ENCODE assay signal across 11 mouse cellular contexts in genomic region chr6:122602992-122603322, GRCm38 (mm10). TPM values are rescaled to one million over a fixed set of nuclear protein-coding genes. Genes with fewer than 3 reads are reported as not detected.
DNase-seq lines count a peak whose midpoint lies in the region; ATAC-seq and TF ChIP-seq lines count a peak whose summit lies in the region.
"Had no signal": no experiment of that assay in that cellular context is flagged by ENCODE, and none has a peak within 500 bp of the region (broad histone marks: within the 10 kb centered on the region; RNA-seq: fewer than 3 reads in every experiment).

No protein-coding gene starts in this region.

- no peak overlapping the region for H3K9ac ChIP-seq in hindbrain, embryonic 11.5 days (ENCODE audit: low read depth, low read length)
- H3K9ac ChIP-seq in MEL (ENCODE audit: control insufficient read depth, low read depth, low read length, poor library complexity, severe bottlenecking) = peak overlapping the region; percentile 86
- no peak overlapping the region for H3K9ac ChIP-seq in hindbrain, postnatal 0 days (replicated peaks; ENCODE audit: low read length)
- 0 out of 2 replicates have a peak overlapping the region, but pooled peaks have one; percentile 55 for H3K9ac ChIP-seq in midbrain, embryonic 13.5 days (replicated peaks)

- TF ChIP-seq RAD21 in MEL (IDR thresholded peaks at IDR 0.05; ENCODE audit: low read depth, low read length) = no peak

- H3K4me1 ChIP-seq in hindbrain, embryonic 10.5 days (replicated peaks) = 0 out of 2 replicates have a peak, but pooled peaks cover 8% of the 10 kb centered on the region
- H3K4me1 ChIP-seq in hindbrain, embryonic 11.5 days (replicated peaks; ENCODE audit: control insufficient read depth, insufficient read depth, low read length) = no peaks in the 10 kb centered on the region
- H3K4me1 ChIP-seq in MEL (ENCODE audit: control insufficient read depth in 1 of 2, insufficient read depth in 2 of 2, low read length in 2 of 2) = peaks cover 5 to 13% of the 10 kb centered on the region in 2 experiments
- no peaks in the 10 kb centered on the region for H3K4me1 ChIP-seq in hindbrain, postnatal 0 days (ENCODE audit: insufficient read depth, low read length)
- peaks cover 5% of the 10 kb centered on the region; the same call in 1 of the 2 replicates for H3K4me1 ChIP-seq in midbrain, embryonic 13.5 days (replicated peaks)

- H3K27me3 ChIP-seq in hindbrain, embryonic 10.5 days (ENCODE audit: insufficient read depth, poor library complexity, severe bottlenecking) = no peaks in the 10 kb centered on the region
- no peaks in the 10 kb centered on the region for H3K27me3 ChIP-seq in hindbrain, embryonic 11.5 days (ENCODE audit: control insufficient read depth, insufficient read depth, low read length)
- no peaks in the 10 kb centered on the region for H3K27me3 ChIP-seq in MEL (ENCODE audit: control insufficient read depth in 1 of 2, insufficient read depth in 2 of 2, low read length in 2 of 2)
- no peaks in the 10 kb centered on the region for H3K27me3 ChIP-seq in hindbrain, postnatal 0 days (ENCODE audit: insufficient read depth, low read length)
- no peaks in the 10 kb centered on the region for H3K27me3 ChIP-seq in midbrain, embryonic 13.5 days
- H3K27me3 ChIP-seq: Patski had no signal

- H3K4me2 ChIP-seq in hindbrain, embryonic 11.5 days (replicated peaks; ENCODE audit: low read depth, low read length) = no peak overlapping the region
- peak overlapping the region; percentile 71 for H3K4me2 ChIP-seq in hindbrain, postnatal 0 days (ENCODE audit: low read depth, low read length)
- H3K4me2 ChIP-seq in midbrain, embryonic 13.5 days (replicated peaks) = peak overlapping the region; percentile 62

- TF ChIP-seq POLR2A in MEL (IDR thresholded peaks at IDR 0.05; ENCODE audit: control insufficient read depth in 1 of 2, insufficient read depth in 1 of 2, low read depth in 1 of 2, low read length in 2 of 2, poor library complexity in 1 of 2) = no peak

- H3K27ac ChIP-seq in hindbrain, embryonic 10.5 days = no peak overlapping the region
- no peak overlapping the region for H3K27ac ChIP-seq in hindbrain, embryonic 11.5 days (ENCODE audit: low read depth, low read length)
- H3K27ac ChIP-seq in MEL (ENCODE audit: control insufficient read depth, low read depth, low read length) = peak overlapping the region; percentile 87
- H3K27ac ChIP-seq in hindbrain, postnatal 0 days = no peak overlapping the region; the same call in 1 of the 2 replicates
- no peak overlapping the region for H3K27ac ChIP-seq in midbrain, embryonic 13.5 days

- no peaks in the 10 kb centered on the region for H3K9me3 ChIP-seq in hindbrain, embryonic 10.5 days
- no peaks in the 10 kb centered on the region for H3K9me3 ChIP-seq in hindbrain, embryonic 11.5 days (ENCODE audit: control insufficient read depth, low read length)
- no peaks in the 10 kb centered on the region for H3K9me3 ChIP-seq in MEL (replicated peaks; ENCODE audit: insufficient read depth, low read length)
- no peaks in the 10 kb centered on the region for H3K9me3 ChIP-seq in hindbrain, postnatal 0 days (ENCODE audit: low read length)
- H3K9me3 ChIP-seq in midbrain, embryonic 13.5 days = no peaks in the 10 kb centered on the region

- TF ChIP-seq EP300 in MEL (IDR thresholded peaks at IDR 0.05; ENCODE audit: low read depth in 1 of 2, low read length in 2 of 2) = no peak

- H3K4me3 ChIP-seq in hindbrain, embryonic 10.5 days = peak overlapping the region; percentile 56; the same call in 1 of the 2 replicates
- H3K4me3 ChIP-seq in hindbrain, embryonic 11.5 days (ENCODE audit: low read depth, low read length) = no peak overlapping the region
- H3K4me3 ChIP-seq in MEL (ENCODE audit: control insufficient read depth in 1 of 2, insufficient read depth in 1 of 2, low read depth in 2 of 2, low read length in 2 of 2) = peak overlapping the region; percentile 70 to 94; a peak in 3 of 4 replicates
- H3K4me3 ChIP-seq in hindbrain, postnatal 0 days (ENCODE audit: low read length) = peak overlapping the region; percentile 45; the same call in 1 of the 2 replicates
- no peak overlapping the region for H3K4me3 ChIP-seq in midbrain, embryonic 13.5 days (replicated peaks)

- ATAC-seq in hindbrain, embryonic 11.5 days (ENCODE audit: low FRiP score) = no peak
- ATAC-seq in hindbrain, postnatal 0 days = no peak
- ATAC-seq in midbrain, embryonic 13.5 days = no peak

- peaks cover 12% of the 10 kb centered on the region for H3K79me2 ChIP-seq in MEL (ENCODE audit: control insufficient read depth, insufficient read depth, low read length, poor library complexity)

- 47% methylated on average over 1 of the region's 1 CpGs for whole genome bisulfite sequencing in hindbrain, embryonic 10.5 days
- WGBS in hindbrain, embryonic 11.5 days = 54% methylated on average over 1 of the region's 1 CpGs
- WGBS in hindbrain, postnatal 0 days = 37% methylated on average over 1 of the region's 1 CpGs
- 61% methylated on average over 1 of the region's 1 CpGs for WGBS in midbrain, embryonic 13.5 days

- TF ChIP-seq CTCF in MEL (IDR thresholded peaks at IDR 0.05 in 2 of 3, conservative IDR thresholded peaks at IDR 0.05 in 1 of 3; ENCODE audit: control insufficient read depth in 1 of 3, insufficient read depth in 1 of 3, low read depth in 2 of 3, low read length in 3 of 3, poor library complexity in 1 of 3, severe bottlenecking in 1 of 3) = no peak
- no peak for TF ChIP-seq CTCF in hindbrain, postnatal 0 days (IDR thresholded peaks at IDR 0.05; ENCODE audit: low read depth)

- no peaks in the 10 kb centered on the region for H3K36me3 ChIP-seq in hindbrain, embryonic 10.5 days
- no peaks in the 10 kb centered on the region for H3K36me3 ChIP-seq in hindbrain, embryonic 11.5 days (ENCODE audit: control insufficient read depth, insufficient read depth, low read length)
- peaks cover 0 to 17% of the 10 kb centered on the region in 2 experiments; a peak in 3 of 4 replicates for H3K36me3 ChIP-seq in MEL (ENCODE audit: control insufficient read depth in 1 of 2, insufficient read depth in 2 of 2, low read length in 2 of 2)
- no peaks in the 10 kb centered on the region for H3K36me3 ChIP-seq in hindbrain, postnatal 0 days (ENCODE audit: insufficient read depth, low read length)
- H3K36me3 ChIP-seq in midbrain, embryonic 13.5 days = no peaks in the 10 kb centered on the region

- no peak for DNase-seq in hindbrain, embryonic 10.5 days (ENCODE audit: low spot score)
- DNase-seq in hindbrain, embryonic 11.5 days (ENCODE audit: low spot score) = no peak
- no peak for DNase-seq in MEL (ENCODE audit: low read depth, low spot score)
- no peak for DNase-seq in hindbrain, postnatal 0 days (ENCODE audit: low spot score)
- DNase-seq in left cerebral cortex, adult 18-20 months (ENCODE audit: low spot score in 2 of 2) = no peak
- no peak for DNase-seq in thymus, postnatal 25 days
- no peak for DNase-seq in gastrocnemius, postnatal 4 days (ENCODE audit: low spot score in 2 of 2)

RNA-seq across cellular contexts. Expression of gene Apobec1, which starts 0.7 kb away (rescaled TPM):
- 1.1 and 2.1 TPM in 2 replicates for polyA plus RNA-seq in hindbrain, embryonic 10.5 days (2016; fragmentation: Nextera tagmentation; extraction: Ambion mirVana)
- 1.7 and 2.1 TPM in 2 replicates for polyA plus RNA-seq in hindbrain, embryonic 11.5 days (2014; fragmentation: Nextera tagmentation; extraction: Ambion mirVana)
- total RNA-seq in MEL (2012; rRNA removed) = 4.5 and 4.9 TPM in 2 replicates
- 1 to 10 TPM in 1 of 2 experiments, not detected in 1; 5.8 TPM for polyA plus RNA-seq in MEL (2012; ENCODE audit: insufficient read depth in 1 of 2, insufficient read length in 2 of 2, low read depth in 1 of 2, low replicate concordance in 2 of 2, missing spikeins in 1 of 2)
- total RNA-seq in hindbrain, postnatal 0 days (2014; rRNA removed) = 2.9 and 7.6 TPM in 2 replicates
- 1.6 and 2.1 TPM in 2 replicates for polyA plus RNA-seq in hindbrain, postnatal 0 days (2015; fragmentation: Nextera tagmentation; extraction: Ambion mirVana)
- polyA plus RNA-seq in midbrain, embryonic 13.5 days (2015; fragmentation: Nextera tagmentation; extraction: Ambion mirVana) = 1.9 and 2.9 TPM in 2 replicates
- total RNA-seq in left cerebral cortex, adult 18-20 months (2021) = 1 to 10 TPM; 1.2 to 1.7 TPM
- 1 to 10 TPM; 3.1 to 4.6 TPM for total RNA-seq in gastrocnemius, postnatal 4 days (2021)

RNA-seq across cellular contexts. Expression of gene Gdf3, which starts 6.9 kb away (rescaled TPM):
- polyA plus RNA-seq in hindbrain, embryonic 10.5 days (2016; fragmentation: Nextera tagmentation; extraction: Ambion mirVana) = 0.24 TPM in 1 of 2 replicates, not detected in the other
- polyA plus RNA-seq in hindbrain, embryonic 11.5 days (2014; fragmentation: Nextera tagmentation; extraction: Ambion mirVana) = 0.25 TPM in 1 of 2 replicates, not detected in the other
- 39.6 and 42.8 TPM in 2 replicates for total RNA-seq in MEL (2012; rRNA removed)
- 10 to 100 TPM in 1 of 2 experiments, not detected in 1; 50.2 TPM for polyA plus RNA-seq in MEL (2012; ENCODE audit: insufficient read depth in 1 of 2, insufficient read length in 2 of 2, low read depth in 1 of 2, low replicate concordance in 2 of 2, missing spikeins in 1 of 2)
- 1.1 and 1.6 TPM in 2 replicates for total RNA-seq in hindbrain, postnatal 0 days (2014; rRNA removed)
- polyA plus RNA-seq in hindbrain, postnatal 0 days (2015; fragmentation: Nextera tagmentation; extraction: Ambion mirVana) = 0.19 and 0.29 TPM in 2 replicates
- polyA plus RNA-seq in midbrain, embryonic 13.5 days (2015; fragmentation: Nextera tagmentation; extraction: Ambion mirVana) = 0.12 TPM in 1 of 2 replicates, not detected in the other
- total RNA-seq in left cerebral cortex, adult 18-20 months (2021) = not detected
- not detected for total RNA-seq in gastrocnemius, postnatal 4 days (2021)
- polyA plus RNA-seq: Patski had no signal

RNA-seq across cellular contexts. Expression of gene Dppa3, which starts 23.3 kb away (rescaled TPM):
- not detected in 2 replicates for polyA plus RNA-seq in hindbrain, embryonic 10.5 days (2016; fragmentation: Nextera tagmentation; extraction: Ambion mirVana)
- polyA plus RNA-seq in hindbrain, embryonic 11.5 days (2014; fragmentation: Nextera tagmentation; extraction: Ambion mirVana) = not detected in 2 replicates
- total RNA-seq in MEL (2012; rRNA removed) = not detected in 2 replicates
- polyA plus RNA-seq in MEL (2012; ENCODE audit: insufficient read depth in 1 of 2, insufficient read length in 2 of 2, low read depth in 1 of 2, low replicate concordance in 2 of 2, missing spikeins in 1 of 2) = not detected
- not detected in 2 replicates for total RNA-seq in hindbrain, postnatal 0 days (2014; rRNA removed)
- polyA plus RNA-seq in hindbrain, postnatal 0 days (2015; fragmentation: Nextera tagmentation; extraction: Ambion mirVana) = not detected in 2 replicates
- polyA plus RNA-seq in midbrain, embryonic 13.5 days (2015; fragmentation: Nextera tagmentation; extraction: Ambion mirVana) = not detected in 2 replicates
- not detected for total RNA-seq in left cerebral cortex, adult 18-20 months (2021)
- not detected for total RNA-seq in gastrocnemius, postnatal 4 days (2021)
- total RNA-seq: hematopoietic stem cell, adult 5-6 weeks had no signal
- polyA plus RNA-seq: Patski had no signal

RNA-seq across cellular contexts. Expression of gene Aicda, which starts 49.4 kb away (rescaled TPM):
- polyA plus RNA-seq in hindbrain, embryonic 10.5 days (2016; fragmentation: Nextera tagmentation; extraction: Ambion mirVana) = not detected in 2 replicates
- 0.11 TPM in 1 of 2 replicates, not detected in the other for polyA plus RNA-seq in hindbrain, embryonic 11.5 days (2014; fragmentation: Nextera tagmentation; extraction: Ambion mirVana)
- 0.13 TPM in 1 of 2 replicates, not detected in the other for total RNA-seq in MEL (2012; rRNA removed)
- under 1 TPM in 1 of 2 experiments, not detected in 1; 0.03 TPM for polyA plus RNA-seq in MEL (2012; ENCODE audit: insufficient read depth in 1 of 2, insufficient read length in 2 of 2, low read depth in 1 of 2, low replicate concordance in 2 of 2, missing spikeins in 1 of 2)
- 1.9 TPM in 1 of 2 replicates, not detected in the other for total RNA-seq in hindbrain, postnatal 0 days (2014; rRNA removed)
- polyA plus RNA-seq in hindbrain, postnatal 0 days (2015; fragmentation: Nextera tagmentation; extraction: Ambion mirVana) = 0.38 and 0.67 TPM in 2 replicates
- 0.34 and 0.47 TPM in 2 replicates for polyA plus RNA-seq in midbrain, embryonic 13.5 days (2015; fragmentation: Nextera tagmentation; extraction: Ambion mirVana)
- total RNA-seq in left cerebral cortex, adult 18-20 months (2021) = not detected
- not detected for total RNA-seq in gastrocnemius, postnatal 4 days (2021)
- total RNA-seq: hematopoietic stem cell, adult 5-6 weeks had no signal
- polyA plus RNA-seq: Patski; testis, adult 2 months had no signal

Comparison
In these comparisons a context has a peak if more than half of its experiments do, and no peak if none do; other contexts are left out.
1. H3K4me3 ChIP-seq: peak in hindbrain, embryonic 10.5 days (single experiment), MEL (2 of 2) and hindbrain, postnatal 0 days (single experiment); none in hindbrain, embryonic 11.5 days (single experiment) and midbrain, embryonic 13.5 days (single experiment).
2. H3K9ac ChIP-seq: peak in MEL (single experiment) and midbrain, embryonic 13.5 days (single experiment); none in hindbrain, embryonic 11.5 days (single experiment) and hindbrain, postnatal 0 days (single experiment).
3. RNA of gene Gdf3, which starts 6.9 kb away (polyA plus RNA-seq): 50.2 TPM in MEL; 0.25 TPM in hindbrain, embryonic 11.5 days, 0.19 to 0.29 TPM in hindbrain, postnatal 0 days, 0.12 TPM in midbrain, embryonic 13.5 days and 0.24 TPM in hindbrain, embryonic 10.5 days; every median in the first group is over 10 times any median in the second.